Mouse (Mus musculus): Measurements from ENCODE around the gene Dhx9. TPM values are rescaled to one million over a fixed set of nuclear protein-coding genes. Genes with fewer than 3 reads are reported as not detected.
"Not testable (repeated sequence)": the region's sequence is repeated elsewhere in the genome, so short reads cannot be mapped to it uniquely, and the experiment has no call there.

Dhx9 gene
- total RNA-seq, 2 experiments from 2014 or later = 24.7 to 29.1 TPM

DNA sequence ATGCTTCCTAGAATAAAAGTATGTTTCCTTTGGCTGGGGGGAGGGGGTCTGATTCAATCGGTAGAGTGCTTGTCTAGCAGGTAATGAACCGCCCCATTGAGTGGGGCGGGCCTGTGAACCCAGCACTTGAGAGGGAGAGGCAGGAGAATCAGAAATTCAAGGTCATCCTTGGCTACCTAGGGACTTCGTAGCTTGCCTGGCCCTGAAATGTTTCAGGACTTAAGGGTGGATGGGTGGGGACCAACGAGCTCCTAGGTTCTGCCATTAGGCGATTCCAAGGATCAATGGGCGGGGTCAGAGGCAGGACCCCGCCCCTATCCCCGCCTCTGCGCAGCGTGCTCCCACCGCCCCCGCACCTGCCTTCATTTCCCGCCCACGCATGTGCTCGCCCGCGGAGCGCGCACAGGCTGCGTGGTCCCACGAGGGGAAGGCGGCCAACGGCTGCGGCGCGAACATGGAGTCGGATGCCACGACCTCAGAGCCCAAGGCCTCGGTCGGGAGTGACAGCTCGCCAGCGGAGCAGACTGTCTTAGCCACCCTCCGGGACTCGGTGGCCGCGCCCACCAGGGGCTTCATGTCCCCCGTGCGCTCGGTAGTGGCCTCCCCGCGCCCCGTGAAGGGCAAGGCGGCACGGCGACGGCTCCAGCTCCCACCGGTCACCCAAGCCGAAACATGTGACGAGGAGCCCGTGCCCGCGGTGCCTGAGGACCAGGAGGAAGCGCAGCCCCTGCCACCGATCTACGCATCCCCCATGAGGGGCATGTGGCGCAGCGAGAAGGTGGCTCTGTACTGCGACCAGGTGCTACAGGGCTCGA is 62.5 kb downstream of the Dhx9 start, which contains the start of gene Shcbp1l:
TSS of gene Shcbp1l (plus strand) at position 393 of the 815 bp plus-strand sequence.
- peak; percentile 29 to 30 for DNase-seq
- intact Hi-C loops (cut with DNase I) = no loop called here

DNA sequence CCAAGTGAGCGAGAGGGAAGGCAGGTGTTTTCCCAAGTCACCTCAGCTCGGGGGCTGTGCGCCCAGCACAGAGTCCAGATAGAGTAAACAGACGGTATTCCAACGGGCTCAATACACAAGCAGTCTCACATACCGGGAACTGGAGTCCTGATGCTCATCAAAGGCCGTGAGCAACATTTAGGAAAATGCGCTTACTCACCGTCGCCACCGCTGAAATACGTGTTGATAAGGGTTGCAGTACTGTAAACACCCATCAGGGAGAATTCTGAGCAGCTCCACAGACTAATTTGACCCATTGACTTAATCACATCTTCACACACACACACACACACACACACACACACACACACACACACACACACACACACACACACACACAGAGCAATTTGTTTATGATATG is 63.2 kb downstream of the Dhx9 start:
- intact Hi-C loops (cut with DNase I) = no loop called here
- no peak for DNase-seq

DNA sequence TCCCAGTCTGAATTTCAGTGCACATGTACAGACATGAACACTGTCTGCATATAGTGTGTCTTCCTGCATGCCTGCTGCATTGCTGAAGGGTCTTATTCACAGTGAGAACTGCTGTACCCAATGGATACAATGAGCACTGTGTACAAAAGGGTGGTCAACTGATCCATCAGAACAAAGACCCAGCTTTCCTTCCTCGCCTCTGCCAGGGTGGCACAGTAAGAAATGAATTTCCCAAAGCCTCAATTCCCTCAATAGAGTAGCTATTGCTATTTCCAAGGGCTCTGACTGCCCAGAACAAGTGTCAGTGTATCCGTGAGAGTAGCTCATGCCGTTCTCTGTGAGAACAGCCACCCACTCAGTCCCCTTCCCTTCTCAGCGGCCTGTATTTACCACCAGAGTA is 69.7 kb downstream of the Dhx9 start:
- DNase-seq; intact Hi-C loops (cut with DNase I): not testable (repeated sequence)

DNA sequence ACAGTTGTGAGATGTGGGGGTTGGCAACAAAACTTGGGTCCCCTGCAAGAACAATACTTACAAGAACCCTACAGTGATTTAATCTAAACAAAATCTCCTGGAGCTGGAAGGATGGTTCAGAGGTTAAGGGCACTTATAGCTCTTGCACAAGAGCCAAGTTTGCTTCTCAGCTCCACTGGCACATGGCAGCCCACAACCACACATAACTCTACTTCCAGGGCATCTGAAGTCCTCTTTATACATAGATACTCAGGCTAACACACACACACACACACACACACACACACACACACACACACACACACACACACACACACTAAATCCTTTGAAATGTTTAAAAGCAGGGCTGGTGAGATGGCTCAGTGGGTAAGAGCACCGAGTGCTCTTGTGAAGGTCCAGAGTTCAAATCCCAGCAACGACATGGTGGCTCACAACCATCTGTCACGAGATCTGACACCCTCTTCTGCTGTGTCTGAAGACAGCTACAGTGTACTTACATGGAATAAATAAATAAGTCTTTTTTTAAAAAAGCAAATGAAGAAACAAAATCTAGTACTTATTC is 71.1 kb downstream of the Dhx9 start:
- intact Hi-C loops (cut with DNase I); DNase-seq: not testable (repeated sequence)

DNA sequence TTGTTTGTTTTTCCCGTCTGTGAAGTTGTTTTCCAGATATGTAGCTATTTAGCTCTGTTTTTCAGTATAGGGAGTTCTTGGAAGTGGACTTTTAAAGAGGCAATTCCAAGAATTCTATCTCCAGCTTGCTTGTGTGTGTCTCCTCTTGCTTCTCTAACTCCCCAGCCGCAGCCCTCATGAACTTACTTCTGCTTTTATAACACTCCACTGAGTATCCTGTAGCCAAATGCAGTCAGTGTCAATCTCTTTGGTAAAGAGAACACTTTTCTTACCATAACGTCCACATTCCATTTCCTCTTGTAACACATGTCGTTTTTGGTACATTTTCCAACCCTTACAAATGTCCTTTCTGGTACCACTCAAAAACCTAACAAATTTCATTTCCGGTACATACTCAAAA is 71.7 kb downstream of the Dhx9 start:
- DNase-seq; intact Hi-C loops (cut with DNase I): not testable (repeated sequence)

DNA sequence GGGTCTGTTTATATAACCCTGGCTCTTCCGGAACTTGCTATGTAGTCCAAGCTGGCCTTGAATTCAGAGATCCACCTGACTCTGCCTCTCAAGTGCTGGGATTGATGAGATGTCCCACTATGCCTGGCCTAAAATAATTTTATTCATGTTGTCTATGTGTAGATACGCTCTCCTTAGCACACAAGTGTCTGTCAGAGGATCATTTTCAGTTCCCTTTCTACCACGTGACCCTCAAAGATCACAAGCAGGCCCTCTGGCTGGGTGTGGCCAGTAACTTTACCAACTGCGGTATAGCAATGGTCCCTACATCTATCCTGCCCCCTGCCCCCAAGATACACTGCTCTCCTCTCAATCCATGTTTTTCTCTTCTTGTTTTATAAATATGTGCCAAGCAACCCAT is 72.5 kb downstream of the Dhx9 start:
- intact Hi-C loops (cut with DNase I) = no loop called here
- peak in 1 of 2 experiments; percentile 17 for DNase-seq

DNA sequence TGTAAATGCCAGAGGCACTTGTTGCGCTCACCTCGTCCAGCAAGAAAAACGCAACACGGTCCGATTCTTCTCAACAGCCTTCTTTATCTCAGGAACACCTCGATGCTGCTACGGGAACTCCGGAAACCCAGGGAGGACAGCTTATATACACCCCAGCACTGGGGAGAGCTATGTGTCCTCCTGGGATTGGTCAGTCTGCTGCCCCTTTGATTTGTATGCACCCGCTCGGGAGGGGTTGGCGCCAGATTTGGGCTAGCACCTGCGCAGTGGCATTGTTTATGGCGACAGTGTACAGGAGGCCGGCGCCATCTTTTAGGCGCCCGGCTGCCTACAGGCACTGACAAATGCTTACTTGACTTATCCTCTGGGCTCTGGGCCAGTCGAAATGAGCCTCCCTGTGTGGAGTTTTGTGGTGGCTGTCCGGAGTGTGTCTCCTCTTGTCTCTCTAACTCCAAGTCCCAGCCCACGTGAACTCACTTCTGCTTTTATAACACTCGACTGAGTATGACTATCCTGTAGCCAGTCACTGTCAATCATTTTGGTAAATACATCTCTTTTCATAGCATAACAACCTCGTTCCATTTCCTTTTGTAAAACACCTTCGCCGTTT is 73.2 kb downstream of the Dhx9 start:
- intact Hi-C loops (cut with DNase I) = not testable (repeated sequence)
- peak; percentile 58 to 65 for DNase-seq

DNA sequence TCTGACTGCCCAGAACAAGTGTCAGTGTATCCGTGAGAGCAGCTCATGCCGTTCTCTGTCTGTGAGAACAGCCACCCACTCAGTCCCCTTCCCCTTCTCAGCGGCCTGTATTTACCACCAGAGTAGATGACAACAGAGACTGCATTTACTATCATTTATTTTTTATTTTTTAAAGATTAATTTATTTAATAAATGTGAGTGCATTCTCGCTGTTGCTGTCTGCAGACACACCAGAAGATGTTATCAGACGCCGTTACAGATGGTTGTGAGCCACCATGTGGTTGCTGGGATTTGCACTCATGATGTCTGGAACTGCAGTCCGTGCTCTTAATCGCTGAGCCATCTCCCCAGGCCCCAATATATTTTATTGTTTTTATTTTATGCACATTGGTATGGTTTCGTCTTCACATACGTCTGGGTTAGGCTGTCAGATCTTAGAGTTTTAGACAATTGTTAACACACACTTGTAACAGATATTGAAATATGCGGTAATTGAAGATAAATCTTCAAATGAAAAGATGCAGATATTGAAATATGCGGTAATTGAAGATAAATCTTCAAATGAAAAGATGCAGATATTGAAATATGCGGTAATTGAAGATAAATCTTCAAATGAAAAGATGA is 74.0 kb downstream of the Dhx9 start:
- DNase-seq; intact Hi-C loops (cut with DNase I): not testable (repeated sequence)

DNA sequence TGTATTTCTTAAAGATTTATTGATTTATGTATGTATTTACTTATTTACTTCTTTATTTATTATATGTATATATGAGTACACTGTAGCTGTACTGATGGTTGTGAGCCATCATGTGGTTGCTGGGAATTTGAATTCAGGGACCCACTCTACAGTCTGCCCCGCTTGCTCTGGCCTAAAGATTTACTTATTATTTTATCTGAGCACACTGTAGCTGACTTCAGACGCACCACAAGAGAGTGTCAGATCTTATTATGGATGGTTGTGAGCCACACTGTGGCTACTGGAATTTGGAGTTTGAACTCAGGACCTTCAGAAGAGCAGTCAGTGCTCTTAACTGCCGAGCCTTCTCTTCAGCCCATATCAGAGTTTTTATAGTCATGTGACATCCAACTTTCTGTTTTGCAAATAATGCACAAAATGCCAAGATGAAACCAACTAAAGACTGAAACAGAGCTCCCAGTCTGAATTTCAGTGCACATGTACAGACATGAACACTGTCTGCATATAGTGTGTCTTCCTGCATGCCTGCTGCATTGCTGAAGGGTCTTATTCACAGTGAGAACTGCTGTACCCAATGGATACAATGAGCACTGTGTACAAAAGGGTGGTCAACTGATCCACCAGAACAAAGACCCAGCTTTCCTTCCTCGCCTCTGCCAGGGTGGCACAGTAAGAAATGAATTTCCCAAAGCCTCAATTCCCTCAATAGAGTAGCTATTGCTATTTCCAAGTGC is 74.6 kb downstream of the Dhx9 start:
- DNase-seq; intact Hi-C loops (cut with DNase I): not testable (repeated sequence)

DNA sequence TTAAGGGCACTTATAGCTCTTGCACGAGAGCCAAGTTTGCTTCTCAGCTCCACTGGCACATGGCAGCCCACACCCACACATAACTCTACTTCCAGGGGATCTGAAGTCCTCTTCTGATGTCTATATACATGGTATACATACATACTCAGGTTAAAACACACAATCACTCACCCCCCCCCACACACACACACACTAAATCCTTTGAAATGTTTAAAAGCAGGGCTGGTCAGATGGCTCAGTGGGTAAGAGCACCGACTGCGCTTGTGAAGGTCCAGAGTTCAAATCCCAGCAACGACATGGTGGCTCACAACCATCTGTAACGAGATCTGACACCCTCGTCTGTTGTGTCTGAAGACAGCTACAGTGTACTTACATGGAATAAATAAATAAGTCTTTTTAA is 75.7 kb downstream of the Dhx9 start:
- DNase-seq = no peak
- intact Hi-C loops (cut with DNase I) = no loop called here

DNA sequence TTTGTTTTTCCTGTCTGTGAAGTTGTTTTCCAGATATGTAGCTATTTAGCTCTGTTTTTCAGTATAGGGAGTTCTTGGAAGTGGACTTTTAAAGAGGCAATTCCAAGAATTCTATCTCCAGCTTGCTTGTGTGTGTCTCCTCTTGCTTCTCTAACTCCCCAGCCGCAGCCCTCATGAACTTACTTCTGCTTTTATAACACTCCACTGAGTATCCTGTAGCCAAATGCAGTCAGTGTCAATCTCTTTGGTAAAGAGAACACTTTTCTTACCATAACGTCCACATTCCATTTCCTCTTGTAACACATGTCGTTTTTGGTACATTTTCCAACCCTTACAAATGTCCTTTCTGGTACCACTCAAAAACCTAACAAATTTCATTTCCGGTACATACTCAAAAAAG is 76.5 kb downstream of the Dhx9 start:
- DNase-seq; intact Hi-C loops (cut with DNase I): not testable (repeated sequence)

DNA sequence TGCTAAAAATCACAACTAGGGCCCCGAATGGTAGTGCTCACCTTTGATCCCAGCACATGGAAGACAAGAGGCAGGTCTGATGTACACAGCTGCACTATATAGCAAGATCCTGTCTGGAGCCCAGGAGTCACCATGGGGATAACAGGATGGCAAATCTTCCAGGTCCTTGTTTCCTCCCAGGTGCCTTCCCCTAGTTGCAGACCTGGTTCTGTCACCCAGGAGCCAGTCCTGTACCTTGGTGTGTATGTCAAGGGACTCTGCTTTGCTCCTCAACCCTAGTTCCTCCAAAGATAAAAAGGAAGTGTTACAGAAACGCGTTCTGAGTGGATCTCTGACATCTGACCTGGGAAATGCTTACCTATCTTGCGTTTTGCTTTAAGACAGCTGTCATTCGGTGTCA is 79.2 kb downstream of the Dhx9 start:
- DNase-seq; intact Hi-C loops (cut with DNase I): not testable (repeated sequence)

DNA sequence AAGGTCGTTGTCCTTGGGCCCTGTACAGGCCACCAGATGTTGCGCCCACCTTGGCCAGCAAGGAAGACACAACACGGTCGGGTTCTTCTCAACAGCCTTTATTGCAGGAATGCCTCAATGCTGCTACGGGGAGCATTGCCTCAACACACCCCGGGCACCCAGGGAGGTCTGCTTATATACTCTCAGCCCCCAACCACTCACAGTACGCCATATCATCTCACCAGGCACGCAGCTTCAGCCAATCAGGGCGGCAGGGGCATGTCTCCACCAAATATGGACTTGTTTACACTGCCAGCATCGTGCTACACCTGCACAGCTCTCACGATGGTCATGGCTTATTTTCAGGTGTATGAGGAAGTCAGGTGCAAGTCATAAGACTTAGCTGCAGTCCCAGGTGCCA is 79.8 kb downstream of the Dhx9 start:
- DNase-seq; intact Hi-C loops (cut with DNase I): not testable (repeated sequence)

Other genes starting within 250 kb of the Dhx9 start
- gene Lamc1, start 154.9 kb downstream of the Dhx9 start, total RNA-seq (2021) = 100 to 1,000 TPM in 1 of 2 experiments, 10 to 100 TPM in 1; 79.6 to 103 TPM
- not detected for gene Shcbp1l, start 62.5 kb downstream of the Dhx9 start, total RNA-seq (2021)
- 1 to 10 TPM; 1.7 to 1.9 TPM for gene Npl, start 62.4 kb upstream of the Dhx9 start, total RNA-seq (2021)
- under 1 TPM in 1 of 2 experiments, not detected in 1; 0.05 TPM for gene Rgs8, start 165.4 kb upstream of the Dhx9 start, total RNA-seq (2021)

Data from gastrocnemius, postnatal 36 days (tissue).